Mouse (Mus musculus): ENCODE results near the gene Arel1.

GRCm38 (mm10) chr12:85009776-85010175 is 39.1 kb upstream of the Arel1 start:
- TF ChIP-seq CTCF (IDR thresholded peaks at IDR 0.05; ENCODE audit: control insufficient read depth, insufficient read depth, insufficient read length) (no peak), MAX (IDR thresholded peaks at IDR 0.05) (no peak), USF1 (IDR thresholded peaks at IDR 0.05; ENCODE audit: low read depth) (no peak)

Measured in C2C12 (cell line).